Mouse (Mus musculus): Measurements from ENCODE around the gene Cdk2.

- no peak for TF ChIP-seq CTCF (IDR thresholded peaks at IDR 0.05; ENCODE audit: extremely low read depth, insufficient read depth, insufficient read length, insufficient replicate concordance)
- no peak for TF ChIP-seq POLR2A (IDR thresholded peaks at IDR 0.05; ENCODE audit: low read depth, low read length)
Measured at GRCm38 (mm10) chr10:128728059-128728458, 23.2 kb upstream of the Cdk2 start.
